Mouse (Mus musculus) megakaryocyte, embryonic 14.5 days (primary cell): Measurements from ENCODE around the gene Bloc1s1.

Source experiments
- FLI1 ChIP-seq: IDR thresholded peaks from 2 replicates; pipeline ENCODE4 v1.6.1; 2012; ENCODE audit warnings: low read length, inconsistent platforms, mixed read lengths
- GATA1 ChIP-seq: IDR thresholded peaks from 3 replicates; pipeline ENCODE4 v1.6.1; 2012; ENCODE audit warnings: mixed read lengths, low read length, inconsistent platforms, borderline replicate concordance

DNA sequence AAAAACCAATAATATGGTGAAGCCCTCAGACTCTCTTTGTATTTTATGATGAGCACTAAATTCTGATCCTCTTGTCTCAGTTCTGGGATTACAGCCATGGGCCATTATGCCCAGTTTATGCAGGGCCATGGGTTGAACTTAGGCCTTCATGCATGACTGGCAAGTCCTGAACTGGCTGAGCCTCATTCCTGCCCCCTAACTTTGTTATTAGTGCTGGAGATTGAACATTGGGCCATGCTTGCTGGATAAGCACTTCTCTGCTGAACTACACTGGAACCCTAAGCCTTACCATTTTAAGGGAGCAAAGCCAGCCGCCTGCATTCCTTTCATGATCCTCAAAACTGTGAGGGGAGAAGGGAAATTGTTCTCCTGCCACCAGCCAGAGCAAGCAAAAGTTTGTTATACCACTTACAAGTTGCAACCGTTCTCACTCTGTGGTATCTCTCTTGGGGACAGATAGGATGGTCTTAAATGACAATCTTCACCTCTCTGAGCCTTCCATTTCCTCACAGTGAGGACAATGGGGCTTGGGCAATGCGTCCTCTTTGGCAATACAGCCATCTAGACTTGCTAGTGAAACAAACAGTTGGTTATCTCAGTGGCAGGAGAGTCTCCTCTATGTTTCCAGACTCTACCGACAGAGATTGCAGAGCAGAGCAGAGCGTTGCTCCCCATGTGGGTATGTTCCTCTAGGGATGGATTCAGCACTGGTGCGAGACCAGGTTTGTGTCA is 23.9 kb downstream of the Bloc1s1 start:
- TF ChIP-seq GATA1 (no peak), FLI1 (no peak)
